Mouse (Mus musculus) MEL (cell line): ENCODE data around the gene Fanci. TPM values are rescaled to one million over a fixed set of nuclear protein-coding genes. Genes with fewer than 3 reads are reported as not detected.

Experiments used
- DNase-seq: peaks from one replicate; pipeline ENCODE4 v3.0.0; 2011; ENCODE audit warnings: low read depth, low spot score
- H3K27ac ChIP-seq: 2 replicates; pipeline ENCODE4 v1.5.1; 2012; ENCODE audit warnings: low read depth, mild to moderate bottlenecking, control low read depth, low read length, moderate library complexity; ENCODE audit not compliant: control insufficient read depth
- H3K27me3 ChIP-seq, 2 experiments: fragments of 150-350 bp in 1 of 2; sonication (generic) in 1 of 2; 2 replicates each; pipeline ENCODE4 v1.6.1; 2012; ENCODE audit warnings: low read length in 2 of 2, mild to moderate bottlenecking in 2 of 2, improper control_type of control experiment in 1 of 2, moderate library complexity in 1 of 2; ENCODE audit not compliant: insufficient read depth in 2 of 2, control insufficient read depth in 1 of 2
- H3K36me3 ChIP-seq, 2 experiments: 2 replicates each; pipeline ENCODE4 v1.6.1; 2012 to 2014; ENCODE audit warnings: low read length in 2 of 2, improper control_type of control experiment in 1 of 2, inconsistent platforms in 1 of 2, mild to moderate bottlenecking in 1 of 2; ENCODE audit not compliant: insufficient read depth in 2 of 2, control insufficient read depth in 1 of 2
- H3K4me1 ChIP-seq, 2 experiments: fragments of 150-350 bp in 1 of 2; sonication (generic) in 1 of 2; 2 replicates each; pipeline ENCODE4 v1.6.1; 2012; ENCODE audit warnings: low read length in 2 of 2, improper control_type of control experiment in 1 of 2, mild to moderate bottlenecking in 1 of 2; ENCODE audit not compliant: insufficient read depth in 2 of 2, control insufficient read depth in 1 of 2
- H3K4me3 ChIP-seq, 2 experiments: fragments of 150-350 bp in 1 of 2; sonication (generic) in 1 of 2; 2 replicates each; pipeline ENCODE4 v1.5.1; 2012; ENCODE audit warnings: low read depth in 2 of 2, low read length in 2 of 2, mild to moderate bottlenecking in 2 of 2, moderate library complexity in 2 of 2, control low read depth in 1 of 2, improper control_type of control experiment in 1 of 2; ENCODE audit not compliant: control insufficient read depth in 1 of 2, insufficient read depth in 1 of 2
- H3K79me2 ChIP-seq: 2 replicates; pipeline ENCODE4 v1.6.1; 2012; ENCODE audit warnings: mild to moderate bottlenecking, low read length, moderate library complexity; ENCODE audit not compliant: control insufficient read depth, poor library complexity, insufficient read depth
- H3K9ac ChIP-seq: 2 replicates; pipeline ENCODE4 v1.6.1; 2012; ENCODE audit warnings: low read depth, mild to moderate bottlenecking, control low read depth, low read length, moderate library complexity; ENCODE audit not compliant: control insufficient read depth, poor library complexity, severe bottlenecking
- H3K9me3 ChIP-seq: fragments of 150-350 bp; sonication (generic); replicated peaks from 2 replicates; pipeline ENCODE4 v1.6.1; 2012; ENCODE audit warnings: mild to moderate bottlenecking, low read length, improper control_type of control experiment, moderate library complexity; ENCODE audit not compliant: insufficient read depth
- BHLHE40 ChIP-seq: IDR thresholded peaks from 2 replicates; pipeline ENCODE4 v1.6.1; 2012; ENCODE audit warnings: low read depth, mild to moderate bottlenecking, inconsistent platforms, low read length, improper control_type of control experiment, borderline replicate concordance
- CHD1 ChIP-seq: IDR thresholded peaks from 2 replicates; pipeline ENCODE4 v1.6.1; 2012; ENCODE audit warnings: low read depth, mild to moderate bottlenecking, inconsistent platforms, low read length, improper control_type of control experiment
- CHD2 ChIP-seq: IDR thresholded peaks from 2 replicates; pipeline ENCODE4 v1.6.1; 2011; ENCODE audit warnings: low read length, improper control_type of control experiment
- ELF1 ChIP-seq: IDR thresholded peaks from 2 replicates; pipeline ENCODE4 v1.6.1; 2014; ENCODE audit warnings: low read depth, mild to moderate bottlenecking, inconsistent platforms, low read length, improper control_type of control experiment, moderate library complexity
- EP300 ChIP-seq, 2 experiments: IDR thresholded peaks; 2 replicates each; pipeline ENCODE4 v1.6.1; 2011; ENCODE audit warnings: improper control_type of control experiment in 2 of 2, low read length in 2 of 2, low read depth in 1 of 2, mild to moderate bottlenecking in 1 of 2
- ETS1 ChIP-seq: IDR thresholded peaks from 2 replicates; pipeline ENCODE4 v1.6.1; 2012; ENCODE audit warnings: low read depth, mild to moderate bottlenecking, inconsistent platforms, low read length, improper control_type of control experiment, moderate library complexity
- HCFC1 ChIP-seq: IDR thresholded peaks from 2 replicates; pipeline ENCODE4 v1.6.1; 2012; ENCODE audit warnings: low read depth, mild to moderate bottlenecking, inconsistent platforms, low read length, improper control_type of control experiment, moderate library complexity
- MXI1 ChIP-seq: IDR thresholded peaks from 2 replicates; pipeline ENCODE4 v1.6.1; 2011; ENCODE audit warnings: mild to moderate bottlenecking, low read depth, low read length, improper control_type of control experiment
- MYC ChIP-seq: IDR thresholded peaks from 2 replicates; pipeline ENCODE4 v1.6.1; 2011; ENCODE audit warnings: low read depth, mild to moderate bottlenecking, low read length, improper control_type of control experiment, moderate library complexity
- POLR2A ChIP-seq, 2 experiments: IDR thresholded peaks; 2 replicates each; pipeline ENCODE4 v1.6.1; 2011 to 2012; ENCODE audit warnings: low read length in 2 of 2, mild to moderate bottlenecking in 2 of 2, control low read depth in 1 of 2, improper control_type of control experiment in 1 of 2, low read depth in 1 of 2, moderate library complexity in 1 of 2; ENCODE audit not compliant: control insufficient read depth in 1 of 2, insufficient read depth in 1 of 2, poor library complexity in 1 of 2
- POLR2AphosphoS5 ChIP-seq: IDR thresholded peaks from 2 replicates; pipeline ENCODE4 v1.6.1; 2012; ENCODE audit warnings: low read depth, borderline replicate concordance, mild to moderate bottlenecking, inconsistent platforms, low read length, moderate library complexity, mixed read lengths
- RAD21 ChIP-seq: IDR thresholded peaks from 2 replicates; pipeline ENCODE4 v1.6.1; 2011; ENCODE audit warnings: mild to moderate bottlenecking, low read depth, low read length, improper control_type of control experiment
- TBP ChIP-seq: IDR thresholded peaks from 2 replicates; pipeline ENCODE4 v1.8.0; 2011; ENCODE audit warnings: low read depth, low read length, improper control_type of control experiment
- TCF12 ChIP-seq: IDR thresholded peaks from 2 replicates; pipeline ENCODE4 v1.6.1; 2014; ENCODE audit warnings: low read depth, mild to moderate bottlenecking, inconsistent platforms, low read length, improper control_type of control experiment, moderate library complexity
- USF1 ChIP-seq: IDR thresholded peaks from 2 replicates; pipeline ENCODE4 v1.6.1; 2014; ENCODE audit warnings: low read depth, mild to moderate bottlenecking, inconsistent platforms, low read length, improper control_type of control experiment, moderate library complexity
- ZC3H11A ChIP-seq: IDR thresholded peaks from 2 replicates; pipeline ENCODE4 v1.6.1; 2012; ENCODE audit warnings: low read depth, mild to moderate bottlenecking, inconsistent platforms, low read length, improper control_type of control experiment
- ZMIZ1 ChIP-seq: IDR thresholded peaks from 2 replicates; pipeline ENCODE4 v1.6.1; 2012; ENCODE audit warnings: low read depth, mild to moderate bottlenecking, inconsistent platforms, low read length, improper control_type of control experiment, moderate library complexity
- ZNF384 ChIP-seq: IDR thresholded peaks from 2 replicates; pipeline ENCODE4 v1.6.1; 2012; ENCODE audit warnings: low read depth, mild to moderate bottlenecking, inconsistent platforms, low read length, improper control_type of control experiment
- polyA plus RNA-seq, 2 experiments: library from polyadenylated mRNA; stranded (reverse) in 1 of 2; unstranded in 1 of 2; fragments of >175 nt in 1 of 2; fragments of >200 nt in 1 of 2; gene quantifications; 2 replicates each; pipeline versions ENCODE4 v1.2.1 to v1.2.4; 2012; ENCODE audit warnings: low replicate concordance in 2 of 2, low read depth in 1 of 2; ENCODE audit not compliant: insufficient read length in 2 of 2, insufficient read depth in 1 of 2, missing spikeins in 1 of 2
- total RNA-seq: library from RNA; depleted of rRNA; stranded (reverse); fragments of 300-350 nt; gene quantifications from 2 replicates; pipeline ENCODE4 v1.2.3, GENCODE M21; 2012

Gene Fanci
- total and polyA plus RNA-seq, 3 experiments = 8.4 to 9.0 TPM; not detected in 1

DNA sequence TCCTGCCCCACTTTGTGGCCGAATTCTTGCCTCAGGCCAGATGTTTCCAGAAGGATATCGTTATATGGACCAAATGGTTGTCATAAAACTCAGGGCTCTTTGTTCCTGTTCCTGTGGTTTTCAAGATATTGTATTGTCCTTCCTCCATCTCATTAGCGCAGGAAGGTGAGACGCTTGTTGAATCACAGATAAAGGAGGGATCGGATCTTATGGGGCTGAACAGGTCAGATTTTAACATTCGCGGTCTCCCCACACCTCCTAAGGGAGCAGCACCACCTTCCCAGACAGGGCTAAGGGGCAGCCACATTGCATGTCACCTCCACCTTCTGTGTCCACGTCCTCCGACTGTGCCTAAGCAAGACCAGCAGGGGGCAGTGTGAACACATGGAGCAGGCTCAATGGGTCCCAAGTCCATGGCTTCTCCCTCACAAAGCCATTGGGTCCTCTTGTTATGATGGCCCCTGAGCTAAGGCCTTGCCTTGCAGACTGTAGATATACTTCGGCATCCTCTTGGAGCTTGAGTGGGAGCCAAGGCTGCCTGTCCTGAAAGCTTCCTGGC is 20.3 kb upstream of the Fanci start (continued):
- TF ChIP-seq ZMIZ1 = no peak
- peak; percentile 93 for TF ChIP-seq RAD21

DNA sequence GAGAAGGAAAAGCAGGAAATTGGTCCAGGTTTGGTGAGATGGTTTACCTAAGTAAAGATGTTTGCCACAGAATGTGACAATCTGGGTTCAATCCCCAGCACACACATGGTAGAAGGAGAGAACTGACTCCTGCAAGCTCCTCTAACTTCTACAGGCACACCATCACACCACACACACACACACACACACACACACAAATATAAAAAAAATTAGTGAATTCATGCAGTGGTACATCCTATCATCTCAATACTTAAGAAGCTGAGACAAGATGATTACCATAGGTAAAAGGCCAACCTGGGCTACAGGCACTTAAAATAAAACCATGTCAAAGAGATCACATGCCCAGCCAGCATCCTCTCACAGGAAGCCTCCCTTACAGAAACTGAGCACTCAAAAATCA is 17.7 kb upstream of the Fanci start:
- Histone ChIP-seq H3K27ac (no peak overlapping the region), H3K4me3 (no peak overlapping the region), H3K36me3 (peaks cover 0 to 9% of the 10 kb centered on the region in 2 experiments; a peak in 2 of 4 replicates)
- TF ChIP-seq EP300 (IDR thresholded peaks at IDR 0.05; ENCODE audit: low read depth in 1 of 2, low read length in 2 of 2) (no peak), ZNF384 (peak; percentile 70), MXI1 (no peak), ZMIZ1 (no peak), POLR2A (IDR thresholded peaks at IDR 0.05; ENCODE audit: control insufficient read depth in 1 of 2, insufficient read depth in 1 of 2, low read depth in 1 of 2, low read length in 2 of 2, poor library complexity in 1 of 2) (no peak), TBP (peak; percentile 81), CHD2 (no peak), ELF1 (no peak), TCF12 (no peak), MYC (no peak)
- TF ChIP-seq, all 39 proteins: peak for 2
- peak; percentile 44 for DNase-seq
- Histone ChIP-seq H3K9ac (no peak overlapping the region), H3K9me3 (no peaks in the 10 kb centered on the region), H3K4me1 (peaks cover 2 to 26% of the 10 kb centered on the region in 2 experiments; a peak in 2 of 4 replicates), H3K79me2 (no peaks in the 10 kb centered on the region), H3K27me3 (no peaks in the 10 kb centered on the region)

DNA sequence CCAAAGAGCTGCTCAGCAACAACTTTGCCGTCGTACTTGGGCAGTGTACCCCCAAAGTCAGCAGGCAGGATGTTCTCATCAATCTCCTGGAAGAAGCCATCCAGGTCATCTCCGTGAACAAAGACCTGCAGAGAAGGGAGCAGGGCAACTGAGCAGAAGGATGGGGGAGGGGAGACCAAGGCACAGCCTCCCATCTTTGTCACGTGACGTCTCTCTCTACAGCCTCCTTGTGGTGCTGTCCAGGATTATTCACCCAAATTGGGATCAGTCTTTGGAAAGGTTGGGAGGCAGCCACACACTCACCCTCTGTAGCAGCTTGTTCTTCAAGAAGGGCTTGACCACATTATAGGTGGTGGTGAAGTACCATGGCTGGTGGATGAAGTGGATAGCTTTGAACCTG is 16.1 kb upstream of the Fanci start:
- no peak overlapping the region for H3K27ac ChIP-seq
- TF ChIP-seq USF1 = no peak
- no peak for TF ChIP-seq RAD21
- TF ChIP-seq HCFC1 = no peak
- no peak for TF ChIP-seq ZNF384
- TF ChIP-seq CHD1 = no peak
- TF ChIP-seq POLR2AphosphoS5 = no peak
- TF ChIP-seq ETS1 = no peak
- no peak for TF ChIP-seq CHD2
- TF ChIP-seq BHLHE40 = no peak
- TF ChIP-seq ZC3H11A = no peak
- no peaks in the 10 kb centered on the region for H3K27me3 ChIP-seq
- H3K9me3 ChIP-seq = no peaks in the 10 kb centered on the region
- H3K79me2 ChIP-seq = no peaks in the 10 kb centered on the region
- H3K4me1 ChIP-seq = peaks cover 2 to 36% of the 10 kb centered on the region in 2 experiments; a peak in 2 of 4 replicates
- H3K4me3 ChIP-seq = no peak overlapping the region
- H3K36me3 ChIP-seq = peaks cover 0 to 9% of the 10 kb centered on the region in 2 experiments; a peak in 2 of 4 replicates
- no peak overlapping the region for H3K9ac ChIP-seq
- DNase-seq = no peak
